Mouse (Mus musculus): ENCODE measurements at regions not wholly inside any gene's neighbourhood (a gene's known extent, or its start where the extent isn't known, plus 50 kb on each side); places are given as distances from the start of the nearest gene placed in this dataset.

- no peak for TF ChIP-seq CTCF (IDR thresholded peaks at IDR 0.05; ENCODE audit: borderline replicate concordance, insufficient read depth, low read depth, low read length)
- TF ChIP-seq POLR2A (IDR thresholded peaks at IDR 0.05; ENCODE audit: borderline replicate concordance, insufficient read depth, low read length): no peak
Observed at GRCm38 (mm10) chr15:56008603-56009174, 1468.7 kb downstream of the Slc22a22 start.
